ENCODE assay signal across 8 mouse cellular contexts in genomic region chr15:81729792-81730635, GRCm38 (mm10). TPM values are rescaled to one million over a fixed set of nuclear protein-coding genes. Genes with fewer than 3 reads are reported as not detected.
DNase-seq lines count a peak whose midpoint lies in the region; ATAC-seq lines count a peak whose summit lies in the region.

No protein-coding gene starts in this region.

- 0 out of 2 replicates have a peak, but pooled peaks cover 6% of the 10 kb centered on the region for H3K36me3 ChIP-seq in intestine, embryonic 14.5 days (ENCODE audit: control insufficient read depth, insufficient read depth, low read length)

- H3K4me3 ChIP-seq in intestine, embryonic 14.5 days (ENCODE audit: low read depth, low read length), result peak overlapping the region; percentile 98

- no peaks in the 10 kb centered on the region for H3K27me3 ChIP-seq in intestine, embryonic 14.5 days (replicated peaks; ENCODE audit: control insufficient read depth, insufficient read depth, low read length)

- intact Hi-C loops in left cerebral cortex, postnatal 14 days (cut with DNase I), result no loop called here

- peak overlapping the region; percentile 87 for H3K9ac ChIP-seq in intestine, embryonic 14.5 days (ENCODE audit: low read length)

- ATAC-seq in intestine, embryonic 14.5 days (replicated peaks; ENCODE audit: low FRiP score, low TSS enrichment, low read depth), result peak; percentile 97

- H3K27ac ChIP-seq in intestine, embryonic 14.5 days (ENCODE audit: low read depth), result peak overlapping the region; percentile 59; the same call in 1 of the 2 replicates

- peaks cover 14% of the 10 kb centered on the region for H3K4me1 ChIP-seq in intestine, embryonic 14.5 days (replicated peaks; ENCODE audit: control insufficient read depth, insufficient read depth, low read length)

- DNase-seq in adrenal gland, adult 18-20 months (ENCODE audit: low spot score in 2 of 2), result peak; percentile 89 to 91
- DNase-seq in embryo, embryonic 11 days, result peak; percentile 99
- DNase-seq in gastrocnemius, postnatal 25 days, result peak; percentile 99
- peak; percentile 93 for DNase-seq in intestine, embryonic 14.5 days (ENCODE audit: low spot score)
- peak; percentile 99 for DNase-seq in left cerebral cortex, postnatal 14 days (ENCODE audit: low spot score in 2 of 2)
- DNase-seq in mesoderm, embryonic 11.5 days (ENCODE audit: low read depth, low spot score), result peak; percentile 98
- DNase-seq in right cerebral cortex, postnatal 36 days (ENCODE audit: low spot score in 2 of 2), result peak; percentile 99
- peak; percentile 100 for DNase-seq in yolk sac, embryonic 10.5 days (ENCODE audit: low spot score)

- H3K9me3 ChIP-seq in intestine, embryonic 14.5 days (ENCODE audit: control insufficient read depth, low read length), result no peaks in the 10 kb centered on the region

- WGBS in intestine, embryonic 14.5 days, result 5% methylated on average over 40 of the region's 41 CpGs

- H3K4me2 ChIP-seq in intestine, embryonic 14.5 days (ENCODE audit: low read length), result peak overlapping the region; percentile 62

RNA-seq across cellular contexts. Expression of gene Zc3h7b, which starts 14.8 kb away (rescaled TPM):
- total RNA-seq in adrenal gland, adult 18-20 months (2021), result 10 to 100 TPM; 68.9 to 69.9 TPM
- 10 to 100 TPM; 29.1 to 29.5 TPM for total RNA-seq in gastrocnemius, postnatal 25 days (2021)
- 30.9 and 31.2 TPM in 2 replicates for polyA plus RNA-seq in intestine, embryonic 14.5 days (2014; fragmentation: Nextera tagmentation; extraction: Ambion mirVana)
- 100 to 1,000 TPM; 188 to 197 TPM for total RNA-seq in left cerebral cortex, postnatal 14 days (2021)

RNA-seq across cellular contexts. Expression of gene Rangap1, which starts 15.3 kb away (rescaled TPM):
- total RNA-seq in adrenal gland, adult 18-20 months (2021), result 10 to 100 TPM; 69.7 to 70.0 TPM
- 10 to 100 TPM; 18.7 to 23.1 TPM for total RNA-seq in gastrocnemius, postnatal 25 days (2021)
- polyA plus RNA-seq in intestine, embryonic 14.5 days (2014; fragmentation: Nextera tagmentation; extraction: Ambion mirVana), result 106 and 113 TPM in 2 replicates
- total RNA-seq in left cerebral cortex, postnatal 14 days (2021), result 100 to 1,000 TPM; 199 to 206 TPM

RNA-seq across cellular contexts. Expression of gene Chadl, which starts 32.9 kb away (rescaled TPM):
- total RNA-seq in adrenal gland, adult 18-20 months (2021), result 1 to 10 TPM; 1.8 to 3.0 TPM
- total RNA-seq in gastrocnemius, postnatal 25 days (2021), result 1 to 10 TPM in 1 of 2 experiments, under 1 TPM in 1; 0.70 to 1.2 TPM
- polyA plus RNA-seq in intestine, embryonic 14.5 days (2014; fragmentation: Nextera tagmentation; extraction: Ambion mirVana), result 4.7 and 5.1 TPM in 2 replicates
- 10 to 100 TPM; 18.8 to 23.8 TPM for total RNA-seq in left cerebral cortex, postnatal 14 days (2021)

Comparison
In these comparisons a context has a peak if more than half of its experiments do, and no peak if none do; other contexts are left out.
1. Peak in every context shown above with its lines: DNase-seq, ATAC-seq, H3K4me3 ChIP-seq and H3K27ac ChIP-seq.
2. RNA of gene Chadl, which starts 32.9 kb away (total RNA-seq): 18.8 to 23.8 TPM in left cerebral cortex, postnatal 14 days; 1.8 to 3.0 TPM in adrenal gland, adult 18-20 months and 0.70 to 1.2 TPM in gastrocnemius, postnatal 25 days; every median in the first group is over 4 times any median in the second.